Mouse (Mus musculus) lung, embryonic 15.5 days (tissue): ENCODE data around the gene Itpr1. TPM values are rescaled to one million over a fixed set of nuclear protein-coding genes. Genes with fewer than 3 reads are reported as not detected.

Experiments
- ATAC-seq: fragments of 200-750 bp; cut with Nextera tagmentation; 2 replicates; pipeline ENCODE4 v1.8.0; 2017; ENCODE audit warnings: moderate number of reproducible peaks, borderline replicate concordance; ENCODE audit not compliant: low FRiP score, low TSS enrichment; ENCODE audit errors: extremely low read depth
- H3K27ac ChIP-seq: fragments of 300-500 bp; sonication (generic); 2 replicates; pipeline ENCODE4 v1.5.1; 2015; ENCODE audit warnings: moderate library complexity, mild to moderate bottlenecking, inconsistent platforms
- H3K27me3 ChIP-seq: fragments of 300-500 bp; sonication (generic); 2 replicates; pipeline ENCODE4 v1.6.1; 2015; ENCODE audit warnings: inconsistent platforms
- H3K36me3 ChIP-seq: fragments of 300-500 bp; sonication (generic); 2 replicates; pipeline ENCODE4 v1.6.1; 2015; ENCODE audit warnings: inconsistent platforms
- H3K4me1 ChIP-seq: fragments of 300-500 bp; sonication (generic); 2 replicates; pipeline ENCODE4 v1.6.1; 2015; ENCODE audit warnings: inconsistent platforms
- H3K4me2 ChIP-seq: fragments of 300-500 bp; sonication (generic); 2 replicates; pipeline ENCODE4 v1.6.1; 2015; ENCODE audit warnings: inconsistent platforms, mild to moderate bottlenecking, moderate library complexity
- H3K4me3 ChIP-seq: fragments of 300-500 bp; sonication (generic); 2 replicates; pipeline ENCODE4 v1.5.1; 2015; ENCODE audit warnings: mild to moderate bottlenecking, inconsistent platforms
- H3K9ac ChIP-seq: fragments of 300-500 bp; sonication (generic); 2 replicates; pipeline ENCODE4 v1.6.1; 2015; ENCODE audit warnings: inconsistent platforms
- H3K9me3 ChIP-seq: fragments of 300-500 bp; sonication (generic); 2 replicates; pipeline ENCODE4 v1.6.1; 2016; ENCODE audit warnings: inconsistent platforms
- WGBS: fragments of 180-500 bp; shearing (Covaris S2); methylation state at CpG from one replicate; pipeline ENCODE4 v1.1.7; 2015; 5-methylcytosine and 5-hydroxymethylcytosine counted together
- polyA plus RNA-seq: library from polyadenylated mRNA; unstranded; fragments of >200 nt; fragmentation: Nextera tagmentation; extraction: Ambion mirVana; gene quantifications from 2 replicates; pipeline ENCODE4 v1.2.1, GENCODE M21; 2015

Itpr1 gene
- polyA plus RNA-seq, 1 experiment from 2014 or later, result 14.9 TPM

DNA sequence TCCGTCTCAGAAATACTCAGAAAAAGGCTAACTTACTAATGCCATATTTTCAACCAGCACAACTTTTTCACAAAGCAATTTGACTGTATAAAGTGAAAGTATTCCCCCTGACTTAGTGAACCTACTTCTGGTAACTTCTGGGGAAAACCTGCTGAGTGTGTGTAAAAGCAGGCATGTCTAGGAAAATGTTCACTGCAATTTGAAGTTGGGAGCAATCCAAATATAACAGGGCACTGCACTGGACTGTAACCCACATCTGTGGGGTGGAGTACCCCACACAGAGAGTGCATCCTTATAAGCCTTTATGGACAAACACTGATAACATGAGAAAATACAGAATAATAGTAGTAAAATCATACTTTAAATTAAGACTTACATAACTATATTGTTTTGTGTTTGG, 303.4 kb downstream of the Itpr1 start:
- H3K4me3 ChIP-seq, result no peak overlapping the region
- H3K9ac ChIP-seq, result no peak overlapping the region
- peaks cover 7% of the 10 kb centered on the region; the same call in 1 of the 2 replicates for H3K36me3 ChIP-seq
- H3K9me3 ChIP-seq, result no peaks in the 10 kb centered on the region
- H3K27me3 ChIP-seq, result no peaks in the 10 kb centered on the region
- H3K4me2 ChIP-seq, result no peak overlapping the region
- no peak overlapping the region for H3K27ac ChIP-seq
- ATAC-seq, result no peak
- 81% methylated on average over 1 of the region's 1 CpGs for WGBS
- peaks cover 25% of the 10 kb centered on the region for H3K4me1 ChIP-seq

DNA sequence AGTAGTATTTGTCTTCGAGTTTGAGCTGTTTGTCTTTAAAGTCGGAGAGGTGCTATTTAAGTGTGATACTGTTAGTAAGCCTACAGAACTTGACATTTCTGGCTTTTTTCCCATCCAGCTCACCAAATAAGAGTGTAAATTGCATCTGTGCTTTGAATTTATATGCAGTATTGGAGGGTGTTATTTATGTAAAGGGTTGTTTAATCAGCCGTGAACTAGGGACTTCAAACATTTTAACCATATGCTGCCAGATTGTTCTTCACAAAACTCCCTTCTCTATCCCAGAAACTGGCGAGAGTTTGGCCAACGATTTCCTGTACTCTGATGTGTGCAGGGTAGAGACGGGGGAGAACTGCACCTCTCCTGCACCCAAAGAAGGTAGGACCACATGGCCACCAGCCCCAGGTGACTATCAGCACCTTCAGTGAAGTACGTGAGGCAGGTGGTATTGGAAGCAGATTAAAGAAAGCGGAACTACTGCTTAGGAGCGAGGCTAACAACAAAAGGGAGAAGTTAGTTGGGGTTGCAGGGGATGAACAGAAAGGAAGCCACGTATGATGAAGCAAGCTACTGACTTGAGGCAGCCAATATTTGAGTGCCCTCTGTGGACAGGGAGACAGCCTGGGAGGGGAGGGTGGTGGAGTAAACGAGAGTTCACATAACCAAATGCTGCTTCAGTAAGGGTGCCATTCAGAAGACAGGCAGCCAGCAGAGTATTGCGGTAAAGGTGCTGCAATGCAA, 304.5 kb downstream of the Itpr1 start:
- Histone ChIP-seq H3K9me3 (no peaks in the 10 kb centered on the region), H3K4me3 (no peak overlapping the region), H3K36me3 (peaks cover 7% of the 10 kb centered on the region; the same call in 1 of the 2 replicates), H3K27ac (peak overlapping the region; percentile 44; the same call in 1 of the 2 replicates), H3K4me2 (no peak overlapping the region), H3K27me3 (no peaks in the 10 kb centered on the region), H3K9ac (no peak overlapping the region), H3K4me1 (peaks cover 25% of the 10 kb centered on the region)
- no peak for ATAC-seq
- 51% methylated on average over 12 of the region's 12 CpGs for WGBS

GRCm38 (mm10) chr6:108517986-108518385, 305.1 kb downstream of the Itpr1 start:
- peak overlapping the region; percentile 44; the same call in 1 of the 2 replicates for H3K27ac ChIP-seq
- 82% methylated on average over 1 of the region's 1 CpGs for WGBS
- ATAC-seq, result no peak
- H3K36me3 ChIP-seq, result peaks cover 7% of the 10 kb centered on the region; the same call in 1 of the 2 replicates
- no peak overlapping the region for H3K4me2 ChIP-seq
- no peaks in the 10 kb centered on the region for H3K9me3 ChIP-seq
- H3K9ac ChIP-seq, result no peak overlapping the region
- no peaks in the 10 kb centered on the region for H3K27me3 ChIP-seq
- H3K4me1 ChIP-seq, result peaks cover 25% of the 10 kb centered on the region
- H3K4me3 ChIP-seq, result no peak overlapping the region

DNA sequence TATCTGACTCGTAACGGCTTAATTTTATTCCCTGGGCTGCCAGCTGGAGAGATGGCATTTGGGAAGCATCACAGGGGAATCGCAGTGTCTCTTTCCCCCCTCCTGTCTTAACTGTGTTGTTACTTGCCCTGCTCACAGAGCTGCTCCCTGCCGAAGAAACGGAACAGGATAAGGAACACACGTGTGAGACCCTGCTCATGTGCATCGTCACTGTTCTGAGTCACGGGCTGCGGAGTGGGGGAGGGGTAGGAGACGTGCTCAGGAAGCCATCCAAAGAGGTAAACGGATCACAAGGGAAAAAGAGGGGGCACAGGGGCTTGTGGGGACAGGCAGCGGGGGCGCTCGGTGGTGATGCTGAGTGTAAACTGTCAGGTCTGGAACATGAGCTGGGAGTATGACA, 305.7 kb downstream of the Itpr1 start:
- Histone ChIP-seq H3K27me3 (no peaks in the 10 kb centered on the region), H3K27ac (no peak overlapping the region), H3K4me3 (no peak overlapping the region), H3K36me3 (peaks cover 7% of the 10 kb centered on the region; the same call in 1 of the 2 replicates), H3K4me2 (no peak overlapping the region), H3K9ac (no peak overlapping the region), H3K9me3 (no peaks in the 10 kb centered on the region), H3K4me1 (peaks cover 22% of the 10 kb centered on the region)
- no peak for ATAC-seq
- WGBS, result 48% methylated on average over 14 of the region's 14 CpGs

GRCm38 (mm10) chr6:108519327-108519726, 306.4 kb downstream of the Itpr1 start:
- H3K36me3 ChIP-seq, result peaks cover 7% of the 10 kb centered on the region; the same call in 1 of the 2 replicates

DNA sequence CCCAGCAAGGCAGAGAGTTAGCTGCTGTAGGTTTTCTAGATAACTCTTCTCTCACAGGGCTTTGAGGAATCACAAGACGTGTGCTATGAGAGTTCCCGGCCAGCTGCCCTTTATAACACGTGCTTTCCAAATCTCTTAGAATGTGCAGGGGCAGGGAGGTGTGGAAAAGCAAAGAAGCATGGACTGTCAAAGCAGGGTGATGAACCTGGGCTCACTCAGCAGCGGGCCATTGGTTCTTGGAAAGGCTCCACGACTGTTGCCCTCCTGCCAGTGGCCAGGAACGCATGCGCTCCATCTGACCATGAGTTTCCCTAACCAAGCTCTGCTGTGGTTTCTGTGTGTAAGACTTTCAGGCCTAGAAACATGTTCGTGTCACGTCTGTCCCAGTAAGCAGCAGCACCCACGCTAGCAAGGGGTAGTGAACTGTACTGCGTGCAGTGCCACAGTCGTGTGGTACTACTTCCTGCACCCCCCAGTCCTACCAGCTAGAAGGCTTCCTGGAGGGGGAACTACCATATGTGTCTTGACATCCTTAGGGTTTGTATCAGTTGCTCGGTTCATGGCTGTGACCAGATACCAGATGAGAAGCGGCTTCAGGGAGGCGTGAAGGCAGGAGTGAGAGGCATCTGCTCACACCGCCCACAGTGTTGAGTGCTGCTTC, 311.2 kb downstream of the Itpr1 start:
- Histone ChIP-seq H3K9me3 (no peaks in the 10 kb centered on the region), H3K36me3 (peaks cover 7% of the 10 kb centered on the region; the same call in 1 of the 2 replicates), H3K27me3 (no peaks in the 10 kb centered on the region), H3K4me2 (no peak overlapping the region), H3K4me1 (no peaks in the 10 kb centered on the region; the same call in 1 of the 2 replicates), H3K4me3 (no peak overlapping the region), H3K9ac (no peak overlapping the region), H3K27ac (no peak overlapping the region)
- no peak for ATAC-seq
- 84% methylated on average over 16 of the region's 16 CpGs for WGBS

More at GRCm38 (mm10) chr6:108519327-108519726, 306.4 kb downstream of the Itpr1 start:
- Histone ChIP-seq H3K27ac (no peak overlapping the region), H3K9ac (no peak overlapping the region), H3K27me3 (no peaks in the 10 kb centered on the region), H3K4me3 (no peak overlapping the region), H3K4me1 (peaks cover 22% of the 10 kb centered on the region), H3K9me3 (no peaks in the 10 kb centered on the region), H3K4me2 (no peak overlapping the region)
- WGBS, result 85% methylated on average over 9 of the region's 9 CpGs
- ATAC-seq, result no peak

GRCm38 (mm10) chr6:108524617-108525010, 311.7 kb downstream of the Itpr1 start:
- no peak overlapping the region for H3K27ac ChIP-seq
- H3K4me3 ChIP-seq, result no peak overlapping the region
- H3K4me1 ChIP-seq, result no peaks in the 10 kb centered on the region; the same call in 1 of the 2 replicates
- no peak overlapping the region for H3K4me2 ChIP-seq
- no peak overlapping the region for H3K9ac ChIP-seq
- ATAC-seq, result no peak
- H3K36me3 ChIP-seq, result peaks cover 3% of the 10 kb centered on the region; the same call in 1 of the 2 replicates
- H3K27me3 ChIP-seq, result no peaks in the 10 kb centered on the region
- no peaks in the 10 kb centered on the region for H3K9me3 ChIP-seq
- 92% methylated on average over 10 of the region's 10 CpGs for WGBS

GRCm38 (mm10) chr6:108527560-108527959, 314.7 kb downstream of the Itpr1 start:
- WGBS, result 75% methylated on average over 3 of the region's 3 CpGs
- Histone ChIP-seq H3K9me3 (no peaks in the 10 kb centered on the region), H3K36me3 (no peaks in the 10 kb centered on the region), H3K4me1 (peaks cover 19% of the 10 kb centered on the region), H3K4me2 (no peak overlapping the region), H3K27ac (no peak overlapping the region), H3K27me3 (no peaks in the 10 kb centered on the region), H3K4me3 (no peak overlapping the region), H3K9ac (no peak overlapping the region)
- no peak for ATAC-seq

DNA sequence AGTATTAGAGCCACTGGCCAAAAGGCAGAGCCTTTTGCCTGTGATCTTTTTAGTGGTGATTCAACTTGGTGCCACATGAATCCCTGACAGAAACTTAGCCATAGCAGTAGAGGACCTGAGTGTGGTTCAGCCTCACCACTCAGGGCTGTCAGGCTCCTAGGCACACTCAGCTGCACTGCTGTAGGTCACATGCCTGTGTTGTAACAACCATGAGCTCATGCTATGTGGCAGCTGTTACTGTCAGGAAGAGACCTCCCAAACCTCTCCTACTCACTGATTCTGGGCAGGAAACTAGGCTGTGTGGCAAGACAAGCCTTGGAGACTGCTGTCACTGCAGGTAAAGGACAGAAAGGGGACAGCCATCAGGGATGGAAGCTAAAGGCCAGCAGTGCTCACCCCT, 315.1 kb downstream of the Itpr1 start:
- peaks cover 22% of the 10 kb centered on the region for H3K4me1 ChIP-seq
- peak; percentile 55; the same call in 1 of the 2 replicates for ATAC-seq
- H3K36me3 ChIP-seq, result no peaks in the 10 kb centered on the region
- no peak overlapping the region for H3K27ac ChIP-seq
- H3K4me3 ChIP-seq, result no peak overlapping the region
- H3K9me3 ChIP-seq, result no peaks in the 10 kb centered on the region
- H3K9ac ChIP-seq, result no peak overlapping the region
- H3K4me2 ChIP-seq, result no peak overlapping the region
- no peaks in the 10 kb centered on the region for H3K27me3 ChIP-seq

DNA sequence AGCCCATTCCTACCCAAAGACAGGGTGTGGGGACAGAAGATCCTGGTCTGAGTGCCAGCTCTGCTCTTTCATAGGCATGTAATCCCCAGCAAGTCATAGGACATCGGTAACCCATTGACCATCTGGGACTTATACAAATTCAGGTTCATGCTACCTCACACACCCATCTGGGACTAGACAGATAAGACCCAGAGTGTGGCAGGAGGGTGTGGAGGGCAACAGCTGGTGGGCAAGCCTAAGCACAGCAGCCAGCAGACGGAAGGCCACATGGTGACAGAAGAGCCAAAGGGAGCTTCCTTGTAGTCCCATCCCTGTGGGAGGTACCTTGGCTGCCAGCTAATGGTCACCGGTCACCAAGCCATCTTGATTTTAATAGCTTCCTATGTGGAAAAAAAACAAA, 316.3 kb downstream of the Itpr1 start:
- no peak for ATAC-seq

GRCm38 (mm10) chr6:108530781-108531323, 318.0 kb downstream of the Itpr1 start:
- no peak for ATAC-seq
- Histone ChIP-seq H3K27ac (peak overlapping the region; percentile 65; the same call in 1 of the 2 replicates), H3K9me3 (no peaks in the 10 kb centered on the region), H3K36me3 (no peaks in the 10 kb centered on the region), H3K4me1 (peaks cover 31% of the 10 kb centered on the region), H3K4me2 (no peak overlapping the region), H3K9ac (no peak overlapping the region), H3K27me3 (no peaks in the 10 kb centered on the region), H3K4me3 (no peak overlapping the region)
- WGBS, result 30% methylated on average over 6 of the region's 6 CpGs

More for the DNA sequence above, 316.3 kb downstream of the Itpr1 start:
- Histone ChIP-seq H3K9ac (no peak overlapping the region), H3K27me3 (no peaks in the 10 kb centered on the region), H3K9me3 (no peaks in the 10 kb centered on the region), H3K4me2 (no peak overlapping the region), H3K36me3 (no peaks in the 10 kb centered on the region), H3K4me3 (no peak overlapping the region), H3K4me1 (peaks cover 25% of the 10 kb centered on the region), H3K27ac (no peak overlapping the region)
- WGBS, result 88% methylated on average over 3 of the region's 3 CpGs
